In the genomic region with DNA sequence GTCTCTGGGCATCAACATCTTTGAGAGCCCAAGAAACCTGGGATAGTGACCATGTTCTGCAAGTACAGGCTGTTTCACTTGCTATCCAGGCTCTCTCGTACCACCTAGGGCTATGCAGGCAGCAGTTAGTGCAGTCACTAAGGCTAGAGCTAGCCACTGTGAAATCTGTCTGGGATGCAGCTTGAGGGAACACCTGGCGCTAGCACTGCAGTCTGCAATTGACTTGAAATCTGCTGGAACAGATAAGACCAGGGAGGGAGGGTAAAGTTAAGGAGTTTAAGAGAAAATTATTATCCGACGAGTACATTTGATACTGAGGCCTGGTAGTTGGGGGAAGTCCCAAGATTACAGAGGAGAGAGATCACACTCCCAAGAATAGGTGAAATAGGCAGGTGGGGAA, we compare ENCODE assay signal across 23 mouse cellular contexts. TPM values are rescaled to one million over a fixed set of nuclear protein-coding genes. Genes with fewer than 3 reads are reported as not detected.
DNase-seq lines count a peak whose midpoint lies in the region; ATAC-seq and TF ChIP-seq lines count a peak whose summit lies in the region.
"Had no signal": no experiment of that assay in that cellular context is flagged by ENCODE, and none has a peak within 500 bp of the region (broad histone marks: within the 10 kb centered on the region; RNA-seq: fewer than 3 reads in every experiment).

No protein-coding gene starts in this region.

- WGBS in liver, embryonic 12.5 days (ENCODE audit: insufficient replicate concordance), result 75% methylated on average over 4 of the region's 4 CpGs
- 77% methylated on average over 4 of the region's 4 CpGs for WGBS in liver, postnatal 0 days (ENCODE audit: insufficient replicate concordance)

- H3K4me3 ChIP-seq in liver, embryonic 12.5 days, result no peak overlapping the region
- no peak overlapping the region for H3K4me3 ChIP-seq in MEL (ENCODE audit: control insufficient read depth in 1 of 2, insufficient read depth in 1 of 2, low read depth in 2 of 2, low read length in 2 of 2)
- no peak overlapping the region for H3K4me3 ChIP-seq in liver, postnatal 0 days (ENCODE audit: low read depth, low read length)
- H3K4me3 ChIP-seq: forebrain, embryonic 10.5 days; heart, embryonic 12.5 days; heart, embryonic 15.5 days; hindbrain, embryonic 10.5 days had no signal

- peaks cover 29% of the 10 kb centered on the region for H3K36me3 ChIP-seq in liver, embryonic 12.5 days
- H3K36me3 ChIP-seq in MEL (ENCODE audit: control insufficient read depth in 1 of 2, insufficient read depth in 2 of 2, low read length in 2 of 2), result peaks cover 0 to 4% of the 10 kb centered on the region in 2 experiments; a peak in 2 of 4 replicates
- H3K36me3 ChIP-seq in liver, postnatal 0 days (replicated peaks; ENCODE audit: insufficient read depth, low read length), result 0 out of 2 replicates have a peak, but pooled peaks cover 8% of the 10 kb centered on the region

- 0 out of 2 replicates have a peak, but pooled peaks have one; percentile 37 for ATAC-seq in liver, embryonic 12.5 days
- ATAC-seq in liver, postnatal 0 days, result 0 out of 2 replicates have a peak, but pooled peaks have one; percentile 29
- ATAC-seq: forebrain, embryonic 14.5 days; Patski had no signal

- no peak for TF ChIP-seq POLR2A in MEL (IDR thresholded peaks at IDR 0.05; ENCODE audit: control insufficient read depth in 1 of 2, insufficient read depth in 1 of 2, low read depth in 1 of 2, low read length in 2 of 2, poor library complexity in 1 of 2)

- no peak for DNase-seq in liver
- DNase-seq in MEL (ENCODE audit: low read depth, low spot score), result peak; percentile 18
- no peak for DNase-seq in liver, postnatal 0 days
- DNase-seq in testis, postnatal 14 days (ENCODE audit: low spot score), result peak; percentile 11
- DNase-seq in retina, embryonic 14.5 days (ENCODE audit: low spot score), result no peak
- no peak for DNase-seq in layer of hippocampus, postnatal 14 days (ENCODE audit: low spot score in 2 of 2)
- DNase-seq: adrenal gland, postnatal 10 days; adrenal gland, postnatal 36 days; cerebellum, adult 18-20 months; cerebellum, adult 9-10 months; cerebellum, postnatal 14 days; gastrocnemius, postnatal 25 days; heart, adult 18-20 months; heart, postnatal 10 days; heart, postnatal 36 days had no signal

- no peak overlapping the region for H3K4me2 ChIP-seq in liver, embryonic 12.5 days
- no peak overlapping the region for H3K4me2 ChIP-seq in liver, postnatal 0 days (ENCODE audit: low read depth, low read length)
- H3K4me2 ChIP-seq: heart, embryonic 12.5 days; heart, embryonic 15.5 days; hindbrain, embryonic 14.5 days had no signal

- TF ChIP-seq CTCF in MEL (IDR thresholded peaks at IDR 0.05 in 2 of 3, conservative IDR thresholded peaks at IDR 0.05 in 1 of 3; ENCODE audit: control insufficient read depth in 1 of 3, insufficient read depth in 1 of 3, low read depth in 2 of 3, low read length in 3 of 3, poor library complexity in 1 of 3, severe bottlenecking in 1 of 3), result no peak
- TF ChIP-seq CTCF in liver, postnatal 0 days (IDR thresholded peaks at IDR 0.05; ENCODE audit: low read depth), result no peak

- no peak overlapping the region for H3K9ac ChIP-seq in liver, embryonic 12.5 days
- no peak overlapping the region for H3K9ac ChIP-seq in MEL (ENCODE audit: control insufficient read depth, low read depth, low read length, poor library complexity, severe bottlenecking)
- no peak overlapping the region for H3K9ac ChIP-seq in liver, postnatal 0 days (replicated peaks)
- H3K9ac ChIP-seq: heart, embryonic 12.5 days; heart, embryonic 15.5 days; hindbrain, embryonic 14.5 days had no signal

- H3K27me3 ChIP-seq in liver, embryonic 12.5 days (replicated peaks), result no peaks in the 10 kb centered on the region
- H3K27me3 ChIP-seq in MEL (ENCODE audit: control insufficient read depth in 1 of 2, insufficient read depth in 2 of 2, low read length in 2 of 2), result no peaks in the 10 kb centered on the region
- no peaks in the 10 kb centered on the region for H3K27me3 ChIP-seq in liver, postnatal 0 days (ENCODE audit: insufficient read depth, low read length)
- H3K27me3 ChIP-seq: heart, embryonic 12.5 days; heart, embryonic 15.5 days; Patski had no signal

- 0 out of 2 replicates have a peak, but pooled peaks cover 3% of the 10 kb centered on the region for H3K9me3 ChIP-seq in liver, embryonic 12.5 days (replicated peaks)
- H3K9me3 ChIP-seq in MEL (replicated peaks; ENCODE audit: insufficient read depth, low read length), result no peaks in the 10 kb centered on the region
- no peaks in the 10 kb centered on the region for H3K9me3 ChIP-seq in liver, postnatal 0 days (ENCODE audit: low read length)
- H3K9me3 ChIP-seq: heart, embryonic 15.5 days had no signal

- TF ChIP-seq EP300 in MEL (IDR thresholded peaks at IDR 0.05; ENCODE audit: low read depth in 1 of 2, low read length in 2 of 2), result no peak
- no peak for TF ChIP-seq EP300 in liver, postnatal 0 days (IDR thresholded peaks at IDR 0.05; ENCODE audit: low read depth)

- TF ChIP-seq RAD21 in MEL (IDR thresholded peaks at IDR 0.05; ENCODE audit: low read depth, low read length), result no peak

- H3K27ac ChIP-seq in liver, embryonic 12.5 days, result no peak overlapping the region
- H3K27ac ChIP-seq in MEL (ENCODE audit: control insufficient read depth, low read depth, low read length), result no peak overlapping the region
- H3K27ac ChIP-seq in liver, postnatal 0 days (ENCODE audit: low read depth), result no peak overlapping the region
- H3K27ac ChIP-seq: forebrain, embryonic 10.5 days; heart, embryonic 15.5 days; hindbrain, embryonic 10.5 days; hindbrain, embryonic 14.5 days had no signal

- H3K4me1 ChIP-seq in liver, embryonic 12.5 days, result no peaks in the 10 kb centered on the region
- H3K4me1 ChIP-seq in MEL (ENCODE audit: control insufficient read depth in 1 of 2, insufficient read depth in 2 of 2, low read length in 2 of 2), result no peaks in the 10 kb centered on the region
- no peaks in the 10 kb centered on the region for H3K4me1 ChIP-seq in liver, postnatal 0 days (ENCODE audit: insufficient read depth)
- H3K4me1 ChIP-seq: forebrain, embryonic 10.5 days; heart, embryonic 12.5 days; heart, embryonic 15.5 days; hindbrain, embryonic 10.5 days had no signal

- no peaks in the 10 kb centered on the region for H3K79me2 ChIP-seq in MEL (ENCODE audit: control insufficient read depth, insufficient read depth, low read length, poor library complexity)

TF ChIP-seq in MEL, 35 proteins besides CTCF, POLR2A, EP300 and RAD21:
- TF ChIP-seq TCF12 (IDR thresholded peaks at IDR 0.05; ENCODE audit: low read depth, low read length) (peak; percentile 7; the same call in 1 of the 2 replicates), MAFK (IDR thresholded peaks at IDR 0.05; ENCODE audit: borderline replicate concordance, low read depth, low read length) (no peak), MYB (IDR thresholded peaks at IDR 0.05; ENCODE audit: low read depth, low read length) (no peak), CHD1 (IDR thresholded peaks at IDR 0.05; ENCODE audit: low read depth, low read length) (no peak)

RNA-seq across cellular contexts. Expression of a gene that starts 20.1 kb away (rescaled TPM):
- 45.2 and 48.3 TPM in 2 replicates for polyA plus RNA-seq in liver, embryonic 12.5 days (2016; fragmentation: Nextera tagmentation; extraction: Ambion mirVana)
- total RNA-seq in MEL (2012; rRNA removed), result 30.8 and 37.7 TPM in 2 replicates
- polyA plus RNA-seq in MEL (2012; ENCODE audit: insufficient read depth in 1 of 2, insufficient read length in 2 of 2, low read depth in 1 of 2, low replicate concordance in 2 of 2, missing spikeins in 1 of 2), result 10 to 100 TPM in 1 of 2 experiments, not detected in 1; 18.0 TPM
- 46.3 and 48.6 TPM in 2 replicates for polyA plus RNA-seq in liver, postnatal 0 days (2015; fragmentation: Nextera tagmentation; extraction: Ambion mirVana)
- 10 to 100 TPM; 38.7 to 41.5 TPM for total RNA-seq in layer of hippocampus, postnatal 14 days (2021)

Comparison
In these comparisons a context has a peak if more than half of its experiments do, and no peak if none do; other contexts are left out.
1. DNase-seq: peak in MEL (single experiment) and testis, postnatal 14 days (single experiment); none in liver (single experiment), liver, postnatal 0 days (single experiment), retina, embryonic 14.5 days (single experiment) and layer of hippocampus, postnatal 14 days (0 of 2).